Mouse (Mus musculus) ES-E14 (cell line): Measurements from ENCODE around the gene Cemip.

ENCODE experiments used
- CHD2 ChIP-seq: IDR thresholded peaks from 2 replicates; pipeline ENCODE4 v1.6.1; 2014; ENCODE audit warnings: mild to moderate bottlenecking, low read depth, low read length, inconsistent platforms
- ZNF384 ChIP-seq: IDR thresholded peaks from 2 replicates; pipeline ENCODE4 v1.6.1; 2012; ENCODE audit warnings: low read depth, low read length, inconsistent platforms

DNA sequence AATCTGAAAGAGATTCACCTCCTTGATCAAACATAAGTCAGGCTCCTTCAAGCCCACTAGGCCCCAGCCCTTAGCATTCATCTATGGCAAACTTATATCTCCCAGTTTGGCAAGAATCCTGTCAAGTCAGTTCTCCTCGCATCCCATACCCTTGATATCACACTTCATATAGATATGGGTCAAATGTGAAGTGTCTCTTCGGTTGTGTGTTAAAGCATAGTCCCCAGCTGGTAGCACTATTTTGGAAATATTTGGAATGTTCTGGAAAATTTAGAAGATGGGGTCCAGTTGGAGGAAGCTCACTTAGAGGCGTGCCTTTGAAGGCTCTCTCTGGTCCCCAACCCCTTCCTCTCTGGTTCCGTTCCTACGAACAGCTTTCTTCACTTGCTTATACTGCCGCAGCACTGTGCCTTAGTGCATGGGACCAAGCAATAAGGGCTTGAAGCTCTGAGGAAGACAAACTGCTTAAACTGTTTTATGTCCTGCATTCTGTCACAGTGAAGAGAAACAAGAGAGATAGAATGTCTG, 172.8 kb downstream of the Cemip start:
- TF ChIP-seq CHD2 (no peak), ZNF384 (no peak)
